Mouse (Mus musculus) MEL (cell line): Measurements from ENCODE around the gene Defb22. TPM values are rescaled to one million over a fixed set of nuclear protein-coding genes. Genes with fewer than 3 reads are reported as not detected.

ENCODE experiments used
- DNase-seq: peaks from one replicate; pipeline ENCODE4 v3.0.0; 2011; ENCODE audit warnings: low read depth, low spot score
- H3K27ac ChIP-seq: 2 replicates; pipeline ENCODE4 v1.5.1; 2012; ENCODE audit warnings: low read depth, mild to moderate bottlenecking, control low read depth, low read length, moderate library complexity; ENCODE audit not compliant: control insufficient read depth
- H3K27me3 ChIP-seq, 2 experiments: fragments of 150-350 bp in 1 of 2; sonication (generic) in 1 of 2; 2 replicates each; pipeline ENCODE4 v1.6.1; 2012; ENCODE audit warnings: low read length in 2 of 2, mild to moderate bottlenecking in 2 of 2, improper control_type of control experiment in 1 of 2, moderate library complexity in 1 of 2; ENCODE audit not compliant: insufficient read depth in 2 of 2, control insufficient read depth in 1 of 2
- H3K36me3 ChIP-seq, 2 experiments: 2 replicates each; pipeline ENCODE4 v1.6.1; 2012 to 2014; ENCODE audit warnings: low read length in 2 of 2, improper control_type of control experiment in 1 of 2, inconsistent platforms in 1 of 2, mild to moderate bottlenecking in 1 of 2; ENCODE audit not compliant: insufficient read depth in 2 of 2, control insufficient read depth in 1 of 2
- H3K4me1 ChIP-seq, 2 experiments: fragments of 150-350 bp in 1 of 2; sonication (generic) in 1 of 2; 2 replicates each; pipeline ENCODE4 v1.6.1; 2012; ENCODE audit warnings: low read length in 2 of 2, improper control_type of control experiment in 1 of 2, mild to moderate bottlenecking in 1 of 2; ENCODE audit not compliant: insufficient read depth in 2 of 2, control insufficient read depth in 1 of 2
- H3K4me3 ChIP-seq, 2 experiments: fragments of 150-350 bp in 1 of 2; sonication (generic) in 1 of 2; 2 replicates each; pipeline ENCODE4 v1.5.1; 2012; ENCODE audit warnings: low read depth in 2 of 2, low read length in 2 of 2, mild to moderate bottlenecking in 2 of 2, moderate library complexity in 2 of 2, control low read depth in 1 of 2, improper control_type of control experiment in 1 of 2; ENCODE audit not compliant: control insufficient read depth in 1 of 2, insufficient read depth in 1 of 2
- H3K79me2 ChIP-seq: 2 replicates; pipeline ENCODE4 v1.6.1; 2012; ENCODE audit warnings: mild to moderate bottlenecking, low read length, moderate library complexity; ENCODE audit not compliant: control insufficient read depth, poor library complexity, insufficient read depth
- H3K9ac ChIP-seq: 2 replicates; pipeline ENCODE4 v1.6.1; 2012; ENCODE audit warnings: low read depth, mild to moderate bottlenecking, control low read depth, low read length, moderate library complexity; ENCODE audit not compliant: control insufficient read depth, poor library complexity, severe bottlenecking
- H3K9me3 ChIP-seq: fragments of 150-350 bp; sonication (generic); replicated peaks from 2 replicates; pipeline ENCODE4 v1.6.1; 2012; ENCODE audit warnings: mild to moderate bottlenecking, low read length, improper control_type of control experiment, moderate library complexity; ENCODE audit not compliant: insufficient read depth
- BHLHE40 ChIP-seq: IDR thresholded peaks from 2 replicates; pipeline ENCODE4 v1.6.1; 2012; ENCODE audit warnings: low read depth, mild to moderate bottlenecking, inconsistent platforms, low read length, improper control_type of control experiment, borderline replicate concordance
- CHD1 ChIP-seq: IDR thresholded peaks from 2 replicates; pipeline ENCODE4 v1.6.1; 2012; ENCODE audit warnings: low read depth, mild to moderate bottlenecking, inconsistent platforms, low read length, improper control_type of control experiment
- CTCF ChIP-seq, 3 experiments: IDR thresholded peaks in 2 of 3; conservative IDR thresholded peaks in 1 of 3; 2 replicates each; pipeline ENCODE4 v1.5.1; 2011 to 2012; ENCODE audit warnings: low read length in 3 of 3, low read depth in 2 of 3, mild to moderate bottlenecking in 2 of 3, improper control_type of control experiment in 1 of 3, inconsistent platforms in 1 of 3, mixed read lengths in 1 of 3, moderate library complexity in 1 of 3; ENCODE audit not compliant: control insufficient read depth in 1 of 3, insufficient read depth in 1 of 3, poor library complexity in 1 of 3, severe bottlenecking in 1 of 3
- ELF1 ChIP-seq: IDR thresholded peaks from 2 replicates; pipeline ENCODE4 v1.6.1; 2014; ENCODE audit warnings: low read depth, mild to moderate bottlenecking, inconsistent platforms, low read length, improper control_type of control experiment, moderate library complexity
- GATA1 ChIP-seq: IDR thresholded peaks from 2 replicates; pipeline ENCODE4 v1.6.1; 2011; ENCODE audit warnings: low read depth, low read length, improper control_type of control experiment
- KAT2A ChIP-seq: conservative IDR thresholded peaks from 2 replicates; pipeline ENCODE4 v1.6.1; 2012; ENCODE audit warnings: low read depth, low read length, improper control_type of control experiment, inconsistent platforms
- MYB ChIP-seq: IDR thresholded peaks from 2 replicates; pipeline ENCODE4 v1.6.1; 2011; ENCODE audit warnings: mild to moderate bottlenecking, low read depth, low read length, improper control_type of control experiment
- MYC ChIP-seq: IDR thresholded peaks from 2 replicates; pipeline ENCODE4 v1.6.1; 2011; ENCODE audit warnings: low read depth, mild to moderate bottlenecking, low read length, improper control_type of control experiment, moderate library complexity
- NELFE ChIP-seq: IDR thresholded peaks from 2 replicates; pipeline ENCODE4 v1.6.1; 2011; ENCODE audit warnings: low read depth, low read length, improper control_type of control experiment
- POLR2AphosphoS2 ChIP-seq: IDR thresholded peaks from 2 replicates; pipeline ENCODE4 v1.6.1; 2011; ENCODE audit warnings: low read length, improper control_type of control experiment
- POLR2AphosphoS5 ChIP-seq: IDR thresholded peaks from 2 replicates; pipeline ENCODE4 v1.6.1; 2012; ENCODE audit warnings: low read depth, borderline replicate concordance, mild to moderate bottlenecking, inconsistent platforms, low read length, moderate library complexity, mixed read lengths
- RAD21 ChIP-seq: IDR thresholded peaks from 2 replicates; pipeline ENCODE4 v1.6.1; 2011; ENCODE audit warnings: mild to moderate bottlenecking, low read depth, low read length, improper control_type of control experiment
- RCOR1 ChIP-seq: IDR thresholded peaks from 2 replicates; pipeline ENCODE4 v1.6.1; 2012; ENCODE audit warnings: low read depth, mild to moderate bottlenecking, inconsistent platforms, low read length, improper control_type of control experiment
- SMC3 ChIP-seq: IDR thresholded peaks from 2 replicates; pipeline ENCODE4 v1.6.1; 2011; ENCODE audit warnings: low read depth, low read length, improper control_type of control experiment
- TBP ChIP-seq: IDR thresholded peaks from 2 replicates; pipeline ENCODE4 v1.8.0; 2011; ENCODE audit warnings: low read depth, low read length, improper control_type of control experiment
- USF1 ChIP-seq: IDR thresholded peaks from 2 replicates; pipeline ENCODE4 v1.6.1; 2014; ENCODE audit warnings: low read depth, mild to moderate bottlenecking, inconsistent platforms, low read length, improper control_type of control experiment, moderate library complexity
- ZC3H11A ChIP-seq: IDR thresholded peaks from 2 replicates; pipeline ENCODE4 v1.6.1; 2012; ENCODE audit warnings: low read depth, mild to moderate bottlenecking, inconsistent platforms, low read length, improper control_type of control experiment
- ZKSCAN1 ChIP-seq: IDR thresholded peaks from 2 replicates; pipeline ENCODE4 v1.6.1; 2012; ENCODE audit warnings: low read depth, mild to moderate bottlenecking, inconsistent platforms, low read length, improper control_type of control experiment, moderate library complexity
- ZMIZ1 ChIP-seq: IDR thresholded peaks from 2 replicates; pipeline ENCODE4 v1.6.1; 2012; ENCODE audit warnings: low read depth, mild to moderate bottlenecking, inconsistent platforms, low read length, improper control_type of control experiment, moderate library complexity
- polyA plus RNA-seq, 2 experiments: library from polyadenylated mRNA; stranded (reverse) in 1 of 2; unstranded in 1 of 2; fragments of >175 nt in 1 of 2; fragments of >200 nt in 1 of 2; gene quantifications; 2 replicates each; pipeline versions ENCODE4 v1.2.1 to v1.2.4; 2012; ENCODE audit warnings: low replicate concordance in 2 of 2, low read depth in 1 of 2; ENCODE audit not compliant: insufficient read length in 2 of 2, insufficient read depth in 1 of 2, missing spikeins in 1 of 2
- total RNA-seq: library from RNA; depleted of rRNA; stranded (reverse); fragments of 300-350 nt; gene quantifications from 2 replicates; pipeline ENCODE4 v1.2.3, GENCODE M21; 2012

Gene Defb22
- total and polyA plus RNA-seq, 3 experiments = not detected

GRCm38 (mm10) chr2:152470973-152471372 is 19.0 kb downstream of the Defb22 start:
- H3K36me3 ChIP-seq = no peaks in the 10 kb centered on the region
- no peaks in the 10 kb centered on the region for H3K4me1 ChIP-seq
- H3K27ac ChIP-seq = no peak overlapping the region
- peak; percentile 69 for TF ChIP-seq SMC3
- no peak for TF ChIP-seq RCOR1
- TF ChIP-seq TBP = no peak
- no peak for TF ChIP-seq BHLHE40
- no peak for TF ChIP-seq ZKSCAN1
- TF ChIP-seq ZMIZ1 = no peak
- peak; percentile 66 for TF ChIP-seq RAD21
- no peak for TF ChIP-seq MYC
- TF ChIP-seq CTCF (IDR thresholded peaks at IDR 0.05 in 2 of 3, conservative IDR thresholded peaks at IDR 0.05 in 1 of 3; ENCODE audit: control insufficient read depth in 1 of 3, insufficient read depth in 1 of 3, low read depth in 2 of 3, low read length in 3 of 3, poor library complexity in 1 of 3, severe bottlenecking in 1 of 3) = peak; percentile 22 to 83 (median 79); a peak in 4 of 6 replicates
- TF ChIP-seq ZC3H11A = peak; percentile 38; the same call in 1 of the 2 replicates
- peak; percentile 65; the same call in 1 of the 2 replicates for TF ChIP-seq GATA1
- no peak for TF ChIP-seq NELFE
- no peak for TF ChIP-seq POLR2AphosphoS5
- no peak for TF ChIP-seq MYB
- no peaks in the 10 kb centered on the region for H3K79me2 ChIP-seq
- H3K9me3 ChIP-seq = no peaks in the 10 kb centered on the region
- no peak overlapping the region for H3K9ac ChIP-seq
- peaks cover 4 to 11% of the 10 kb centered on the region in 2 experiments for H3K27me3 ChIP-seq
- H3K4me3 ChIP-seq = peak overlapping the region in 1 of 2 experiments; percentile 37; a peak in 1 of 4 replicates
- DNase-seq = peak; percentile 62

DNA sequence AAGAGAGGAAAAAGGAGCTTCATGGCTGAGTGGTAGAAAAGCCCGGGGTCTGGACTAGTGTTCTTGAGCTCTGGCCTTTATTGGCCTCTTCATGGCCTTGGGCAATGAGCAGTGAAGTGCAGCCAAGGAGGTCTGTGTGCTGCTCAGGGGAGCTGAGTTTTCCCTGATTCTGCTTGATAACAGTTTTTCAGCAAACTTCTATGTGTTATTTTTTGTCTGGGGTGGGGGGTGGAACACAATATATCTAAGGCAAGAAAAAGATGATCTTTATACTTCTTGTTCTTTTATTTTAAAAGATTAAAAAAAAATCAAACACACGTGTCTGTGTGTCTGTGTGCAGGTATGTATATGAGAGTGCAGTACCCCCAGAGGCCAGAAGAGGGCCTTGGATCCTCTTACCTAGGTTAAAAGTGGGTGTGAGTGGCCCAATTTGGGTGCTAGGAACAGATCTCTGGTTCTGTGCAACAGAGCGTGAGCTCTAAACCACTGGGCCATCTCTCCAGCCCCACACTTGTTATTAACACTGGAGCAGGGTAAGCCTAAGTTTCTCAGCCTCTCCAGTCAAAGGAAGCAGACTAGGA is 25.3 kb downstream of the Defb22 start, which contains the start of gene Defb23:
Defb23 (minus strand) TSS at position 51 of the 581 bp plus-strand sequence.
- no peaks in the 10 kb centered on the region for H3K36me3 ChIP-seq
- TF ChIP-seq USF1 (no peak), CHD1 (no peak), KAT2A (no peak), RAD21 (no peak), ELF1 (no peak), CTCF (IDR thresholded peaks at IDR 0.05 in 2 of 3, conservative IDR thresholded peaks at IDR 0.05 in 1 of 3; ENCODE audit: control insufficient read depth in 1 of 3, insufficient read depth in 1 of 3, low read depth in 2 of 3, low read length in 3 of 3, poor library complexity in 1 of 3, severe bottlenecking in 1 of 3) (peak in 2 of 3 experiments; percentile 15 to 18; a peak in 1 of 6 replicates), RCOR1 (no peak), POLR2AphosphoS2 (no peak)
- no peaks in the 10 kb centered on the region for H3K79me2 ChIP-seq
- no peaks in the 10 kb centered on the region for H3K9me3 ChIP-seq
- no peak for DNase-seq
- no peak within 1 kb of the TSS for H3K9ac ChIP-seq
- no peak within 1 kb of the TSS for H3K27ac ChIP-seq
- H3K27me3 ChIP-seq = peaks cover 2 to 3% of the 10 kb centered on the region in 2 experiments; a peak in 3 of 4 replicates
- no peak within 1 kb of the TSS for H3K4me3 ChIP-seq
- H3K4me1 ChIP-seq = no peaks in the 10 kb centered on the region
